ENCODE assay signal across 8 mouse cellular contexts in the genomic region with DNA sequence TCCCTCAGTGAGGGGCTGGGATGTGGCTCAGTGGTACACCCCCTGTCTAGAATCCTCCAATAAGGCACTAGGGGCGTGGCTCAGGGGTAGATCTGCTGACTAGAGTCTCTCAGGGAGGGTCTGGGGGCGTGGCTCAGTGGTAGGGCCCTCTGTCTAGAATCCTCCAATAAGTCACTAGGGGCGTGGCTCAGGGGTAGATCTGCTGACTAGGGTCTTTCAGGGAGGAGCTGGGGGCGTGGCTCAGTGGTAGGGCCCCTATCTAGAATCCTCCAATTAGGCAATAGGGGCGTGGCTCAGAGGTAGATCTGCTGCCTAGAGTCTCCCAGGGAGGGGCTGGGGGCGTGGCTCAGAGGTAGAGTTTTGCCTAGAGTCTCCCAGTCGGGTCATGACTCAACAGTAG. TPM values are rescaled to one million over a fixed set of nuclear protein-coding genes. Genes with fewer than 3 reads are reported as not detected.
A peak's percentile ranks its signal among the peaks of the same experiment; 100 is the strongest.
DNase-seq lines count a peak whose midpoint lies in the region; ATAC-seq and TF ChIP-seq lines count a peak whose summit lies in the region.

No protein-coding gene starts in this region.

- no peak overlapping the region for H3K27ac ChIP-seq in hindbrain, postnatal 0 days

- H3K4me2 ChIP-seq in hindbrain, postnatal 0 days (ENCODE audit: low read depth, low read length) = no peak overlapping the region

- peak; percentile 53 for ATAC-seq in hindbrain, postnatal 0 days

- 13% methylated on average over 7 of the region's 7 CpGs for WGBS in hindbrain, postnatal 0 days

- H3K9ac ChIP-seq in hindbrain, postnatal 0 days (replicated peaks; ENCODE audit: low read length) = no peak overlapping the region

- no peaks in the 10 kb centered on the region for H3K9me3 ChIP-seq in hindbrain, postnatal 0 days (ENCODE audit: low read length)

- intact Hi-C loops in left cerebral cortex, postnatal 36 days (cut with DNase I) = no loop called here
- intact Hi-C loops in gastrocnemius, postnatal 36 days (cut with DNase I) = no loop called here

- TF ChIP-seq CTCF in hindbrain, postnatal 0 days (IDR thresholded peaks at IDR 0.05; ENCODE audit: low read depth) = no peak

- peak; percentile 53 to 72 for DNase-seq in right cerebral cortex, postnatal 10 days (ENCODE audit: low spot score in 2 of 2)
- no peak for DNase-seq in right cerebral cortex, postnatal 4 days
- DNase-seq in cerebellum, postnatal 25 days = peak; percentile 9 to 48
- DNase-seq in hindbrain, postnatal 0 days (ENCODE audit: low spot score) = peak; percentile 86
- DNase-seq in neural tube, embryonic 10.5 days (ENCODE audit: extremely low spot score, low spot score) = peak; percentile 55
- no peak for DNase-seq in left cerebral cortex, postnatal 36 days (ENCODE audit: low spot score in 2 of 2)
- DNase-seq in gastrocnemius, postnatal 36 days = no peak
- DNase-seq in adrenal gland, adult 18-20 months (ENCODE audit: low spot score in 2 of 2) = no peak

- H3K4me1 ChIP-seq in hindbrain, postnatal 0 days (ENCODE audit: insufficient read depth, low read length) = peaks cover 25% of the 10 kb centered on the region; the same call in 1 of the 2 replicates

- no peak overlapping the region for H3K4me3 ChIP-seq in hindbrain, postnatal 0 days (ENCODE audit: low read length)

- H3K27me3 ChIP-seq in hindbrain, postnatal 0 days (ENCODE audit: insufficient read depth, low read length) = no peaks in the 10 kb centered on the region

- no peaks in the 10 kb centered on the region for H3K36me3 ChIP-seq in hindbrain, postnatal 0 days (ENCODE audit: insufficient read depth, low read length)

RNA-seq across cellular contexts. Expression of a gene that starts 4.6 kb away (rescaled TPM):
- 562 and 663 TPM in 2 replicates for total RNA-seq in hindbrain, postnatal 0 days (2014; rRNA removed)
- 19.6 and 22.7 TPM in 2 replicates for polyA plus RNA-seq in hindbrain, postnatal 0 days (2015; fragmentation: Nextera tagmentation; extraction: Ambion mirVana)
- 100 to 1,000 TPM; 282 to 313 TPM for total RNA-seq in left cerebral cortex, postnatal 36 days (2021)
- under 1 TPM in 1 of 2 experiments, not detected in 1; 0.20 TPM for total RNA-seq in gastrocnemius, postnatal 36 days (2021)
- 1 to 10 TPM; 5.0 to 7.3 TPM for total RNA-seq in adrenal gland, adult 18-20 months (2021)

RNA-seq across cellular contexts. Expression of a gene that starts 31.8 kb away (rescaled TPM):
- total RNA-seq in hindbrain, postnatal 0 days (2014; rRNA removed) = 10.2 and 15.5 TPM in 2 replicates
- polyA plus RNA-seq in hindbrain, postnatal 0 days (2015; fragmentation: Nextera tagmentation; extraction: Ambion mirVana) = 3.1 and 3.8 TPM in 2 replicates
- 10 to 100 TPM in 1 of 2 experiments, 1 to 10 TPM in 1; 6.8 to 10.4 TPM for total RNA-seq in left cerebral cortex, postnatal 36 days (2021)
- total RNA-seq in gastrocnemius, postnatal 36 days (2021) = not detected
- not detected for total RNA-seq in adrenal gland, adult 18-20 months (2021)

RNA-seq across cellular contexts. Expression of a gene that starts 34.4 kb away (rescaled TPM):
- total RNA-seq in hindbrain, postnatal 0 days (2014; rRNA removed) = 32.7 and 44.5 TPM in 2 replicates
- 28.3 and 32.7 TPM in 2 replicates for polyA plus RNA-seq in hindbrain, postnatal 0 days (2015; fragmentation: Nextera tagmentation; extraction: Ambion mirVana)
- total RNA-seq in left cerebral cortex, postnatal 36 days (2021) = 10 to 100 TPM; 76.5 to 77.6 TPM
- total RNA-seq in gastrocnemius, postnatal 36 days (2021) = 10 to 100 TPM; 48.7 to 49.2 TPM
- total RNA-seq in adrenal gland, adult 18-20 months (2021) = 10 to 100 TPM; 40.0 to 42.6 TPM

RNA-seq across cellular contexts. Expression of a gene that starts 47.8 kb away (rescaled TPM):
- total RNA-seq in hindbrain, postnatal 0 days (2014; rRNA removed) = 1.4 and 2.3 TPM in 2 replicates
- polyA plus RNA-seq in hindbrain, postnatal 0 days (2015; fragmentation: Nextera tagmentation; extraction: Ambion mirVana) = 3.3 and 3.6 TPM in 2 replicates
- total RNA-seq in left cerebral cortex, postnatal 36 days (2021) = 1 to 10 TPM; 2.0 to 2.1 TPM
- not detected for total RNA-seq in gastrocnemius, postnatal 36 days (2021)
- 1 to 10 TPM in 1 of 2 experiments, under 1 TPM in 1; 0.86 to 1.0 TPM for total RNA-seq in adrenal gland, adult 18-20 months (2021)

RNA-seq across cellular contexts. Expression of a gene that starts 49.5 kb away (rescaled TPM):
- total RNA-seq in hindbrain, postnatal 0 days (2014; rRNA removed) = 130 and 154 TPM in 2 replicates
- 73.7 and 79.2 TPM in 2 replicates for polyA plus RNA-seq in hindbrain, postnatal 0 days (2015; fragmentation: Nextera tagmentation; extraction: Ambion mirVana)
- 10 to 100 TPM; 58.3 to 70.5 TPM for total RNA-seq in left cerebral cortex, postnatal 36 days (2021)
- 1 to 10 TPM; 1.6 to 2.1 TPM for total RNA-seq in gastrocnemius, postnatal 36 days (2021)
- 1 to 10 TPM; 4.7 to 6.9 TPM for total RNA-seq in adrenal gland, adult 18-20 months (2021)

Comparison
In these comparisons a context has a peak if more than half of its experiments do, and no peak if none do; other contexts are left out.
1. DNase-seq: peak in right cerebral cortex, postnatal 10 days (2 of 2), cerebellum, postnatal 25 days (2 of 2), hindbrain, postnatal 0 days (single experiment) and neural tube, embryonic 10.5 days (single experiment); none in right cerebral cortex, postnatal 4 days (single experiment), left cerebral cortex, postnatal 36 days (0 of 2), gastrocnemius, postnatal 36 days (0 of 2) and adrenal gland, adult 18-20 months (0 of 2).
2. RNA of a gene that starts 4.6 kb away (total RNA-seq): 562 to 663 TPM in hindbrain, postnatal 0 days and 282 to 313 TPM in left cerebral cortex, postnatal 36 days; 5.0 to 7.3 TPM in adrenal gland, adult 18-20 months and 0.20 TPM in gastrocnemius, postnatal 36 days; every median in the first group is over 10 times any median in the second.